Mouse (Mus musculus) colon, adult 2 months (tissue): ENCODE data around the gene Gm28870. TPM values are rescaled to one million over a fixed set of nuclear protein-coding genes. Genes with fewer than 3 reads are reported as not detected.

Source experiments
- polyA plus RNA-seq: library from polyadenylated mRNA; depleted of rRNA; stranded (reverse); fragments of >200 nt; gene quantifications from 2 replicates; pipeline ENCODE4 v1.2.3, GENCODE M21; 2012; rRNA removed

Gene Gm28870
- polyA plus RNA-seq, result not detected in 2 replicates

GRCm38 (mm10) chrY:50096976-50097375, at the start of gene Gm28870:
Gm28870 (plus strand) TSS chrY:50097276.

